Mouse (Mus musculus) CH12.LX (cell line): ENCODE measurements around the gene Grid1. TPM values are rescaled to one million over a fixed set of nuclear protein-coding genes. Genes with fewer than 3 reads are reported as not detected.
A peak's percentile ranks its signal among the peaks of the same experiment; 100 is the strongest.

Experiments used
- DNase-seq: peaks from one replicate; pipeline ENCODE4 v3.0.0-alpha.2; 2013; ENCODE audit errors: extremely low read depth
- H3K27ac ChIP-seq: 2 replicates; pipeline ENCODE4 v1.5.1; 2012; ENCODE audit warnings: low read depth, mild to moderate bottlenecking, control low read depth, moderate library complexity; ENCODE audit not compliant: insufficient read depth
- H3K27me3 ChIP-seq: replicated peaks from 2 replicates; pipeline ENCODE3; 2012; ENCODE audit warnings: inconsistent platforms
- H3K36me3 ChIP-seq, 2 experiments: replicated peaks in 1 of 2; 2 replicates each; pipeline versions ENCODE3 to v1.6.1; 2012; ENCODE audit warnings: inconsistent platforms in 1 of 2, low read length in 1 of 2, mild to moderate bottlenecking in 1 of 2, mixed read lengths in 1 of 2, moderate library complexity in 1 of 2; ENCODE audit not compliant: control insufficient read depth in 1 of 2, insufficient read depth in 1 of 2
- H3K4me1 ChIP-seq, 2 experiments: 2 replicates each; pipeline ENCODE4 v1.6.1; 2012; ENCODE audit warnings: inconsistent platforms in 1 of 2, moderate library complexity in 1 of 2; ENCODE audit not compliant: insufficient read depth in 2 of 2, control insufficient read depth in 1 of 2
- H3K4me2 ChIP-seq: 2 replicates; pipeline ENCODE4 v1.6.1; 2012; ENCODE audit warnings: low read depth, mild to moderate bottlenecking, control low read depth; ENCODE audit not compliant: poor library complexity, insufficient read depth, severe bottlenecking
- H3K4me3 ChIP-seq, 3 experiments: fragments of 150-350 bp in 1 of 3; sonication (generic) in 1 of 3; replicated peaks in 1 of 3; 2 replicates each; pipeline versions ENCODE3 to v1.5.1; 2011 to 2012; ENCODE audit warnings: low read depth in 2 of 3, low read length in 2 of 3, mild to moderate bottlenecking in 2 of 3, moderate library complexity in 2 of 3, control low read depth in 1 of 3, improper control_type of control experiment in 1 of 3, inconsistent platforms in 1 of 3, mixed read lengths in 1 of 3; ENCODE audit not compliant: poor library complexity in 1 of 3
- H3K79me2 ChIP-seq: replicated peaks from 2 replicates; pipeline ENCODE4 v1.6.1; 2012; ENCODE audit warnings: mild to moderate bottlenecking, moderate library complexity; ENCODE audit not compliant: control insufficient read depth, poor library complexity, insufficient read depth, severe bottlenecking; ENCODE audit errors: extremely low read depth
- H3K9ac ChIP-seq: 2 replicates; pipeline ENCODE4 v1.6.1; 2012; ENCODE audit warnings: low read depth, mild to moderate bottlenecking, control low read depth, moderate library complexity; ENCODE audit not compliant: insufficient read depth
- H3K9me3 ChIP-seq: replicated peaks from 2 replicates; pipeline ENCODE3; 2012; ENCODE audit warnings: low read length, inconsistent platforms, mixed read lengths
- BHLHE40 ChIP-seq: IDR thresholded peaks from 2 replicates; pipeline ENCODE4 v1.6.1; 2011; ENCODE audit warnings: mild to moderate bottlenecking, low read depth, low read length, improper control_type of control experiment
- CHD1 ChIP-seq: IDR thresholded peaks from 2 replicates; pipeline ENCODE4 v1.6.1; 2012; ENCODE audit warnings: low read depth, low read length, improper control_type of control experiment, inconsistent platforms
- CHD2 ChIP-seq: IDR thresholded peaks from 2 replicates; pipeline ENCODE4 v1.6.1; 2011; ENCODE audit warnings: low read length, improper control_type of control experiment
- CTCF ChIP-seq, 2 experiments: IDR thresholded peaks in 1 of 2; conservative IDR thresholded peaks in 1 of 2; 2 replicates each; pipeline ENCODE4 v1.5.1; 2011 to 2012; ENCODE audit warnings: low read depth in 2 of 2, low read length in 2 of 2, improper control_type of control experiment in 1 of 2, inconsistent platforms in 1 of 2, mild to moderate bottlenecking in 1 of 2, moderate library complexity in 1 of 2
- E2F4 ChIP-seq: IDR thresholded peaks from 2 replicates; pipeline ENCODE4 v1.6.1; 2011; ENCODE audit warnings: low read depth, low read length, improper control_type of control experiment; ENCODE audit not compliant: insufficient replicate concordance
- HCFC1 ChIP-seq: IDR thresholded peaks from 2 replicates; pipeline ENCODE4 v1.6.1; 2012; ENCODE audit warnings: low read depth, mild to moderate bottlenecking, inconsistent platforms, low read length, improper control_type of control experiment
- IRF4 ChIP-seq: IDR thresholded peaks from 2 replicates; pipeline ENCODE4 v1.6.1; 2014; ENCODE audit warnings: low read depth, mild to moderate bottlenecking, inconsistent platforms, low read length, improper control_type of control experiment
- JUND ChIP-seq: conservative IDR thresholded peaks from 2 replicates; pipeline ENCODE4 v1.6.1; 2011; ENCODE audit warnings: low read depth, low read length, improper control_type of control experiment
- KAT2A ChIP-seq: IDR thresholded peaks from 2 replicates; pipeline ENCODE4 v1.6.1; 2012; ENCODE audit warnings: low read length, improper control_type of control experiment, inconsistent platforms; ENCODE audit not compliant: insufficient replicate concordance
- MAX ChIP-seq: IDR thresholded peaks from 2 replicates; pipeline ENCODE4 v1.6.1; 2011; ENCODE audit warnings: low read length, improper control_type of control experiment
- MEF2A ChIP-seq: IDR thresholded peaks from 2 replicates; pipeline ENCODE4 v1.6.1; 2014; ENCODE audit warnings: low read depth, mild to moderate bottlenecking, inconsistent platforms, low read length, improper control_type of control experiment, borderline replicate concordance
- MXI1 ChIP-seq: IDR thresholded peaks from 2 replicates; pipeline ENCODE4 v1.6.1; 2011; ENCODE audit warnings: mild to moderate bottlenecking, low read depth, low read length, improper control_type of control experiment
- MYC ChIP-seq: IDR thresholded peaks from 2 replicates; pipeline ENCODE4 v1.6.1; 2011; ENCODE audit warnings: low read depth, mild to moderate bottlenecking, improper control_type of control experiment, low read length
- NELFE ChIP-seq: IDR thresholded peaks from 2 replicates; pipeline ENCODE4 v1.6.1; 2011; ENCODE audit warnings: low read depth, low read length, improper control_type of control experiment
- NRF1 ChIP-seq: IDR thresholded peaks from 2 replicates; pipeline ENCODE4 v1.6.1; 2014; ENCODE audit warnings: low read depth, mild to moderate bottlenecking, inconsistent platforms, low read length, improper control_type of control experiment, moderate library complexity
- PAX5 ChIP-seq: IDR thresholded peaks from 2 replicates; pipeline ENCODE4 v1.6.1; 2012; ENCODE audit warnings: low read length, inconsistent platforms, mixed read lengths
- POLR2A ChIP-seq: IDR thresholded peaks from 2 replicates; pipeline ENCODE4 v1.6.1; 2011; ENCODE audit warnings: low read depth, mild to moderate bottlenecking, improper control_type of control experiment, low read length
- RAD21 ChIP-seq: IDR thresholded peaks from 2 replicates; pipeline ENCODE4 v1.6.1; 2011; ENCODE audit warnings: low read depth, mild to moderate bottlenecking, low read length, improper control_type of control experiment, moderate library complexity
- SIN3A ChIP-seq: IDR thresholded peaks from 2 replicates; pipeline ENCODE4 v1.6.1; 2012; ENCODE audit warnings: low read length, improper control_type of control experiment, inconsistent platforms
- SMC3 ChIP-seq: IDR thresholded peaks from 2 replicates; pipeline ENCODE4 v1.6.1; 2011; ENCODE audit warnings: low read depth, low read length, improper control_type of control experiment
- TCF12 ChIP-seq: IDR thresholded peaks from 2 replicates; pipeline ENCODE4 v1.6.1; 2014; ENCODE audit warnings: low read depth, mild to moderate bottlenecking, inconsistent platforms, low read length, improper control_type of control experiment
- UBTF ChIP-seq: IDR thresholded peaks from 2 replicates; pipeline ENCODE4 v1.6.1; 2012; ENCODE audit warnings: low read depth, mild to moderate bottlenecking, inconsistent platforms, low read length, improper control_type of control experiment, moderate library complexity
- USF1 ChIP-seq: IDR thresholded peaks from 2 replicates; pipeline ENCODE4 v1.6.1; 2014; ENCODE audit warnings: low read depth, mild to moderate bottlenecking, inconsistent platforms, low read length, improper control_type of control experiment
- ZC3H11A ChIP-seq: IDR thresholded peaks from 2 replicates; pipeline ENCODE4 v1.6.1; 2012; ENCODE audit warnings: low read depth, mild to moderate bottlenecking, inconsistent platforms, low read length, improper control_type of control experiment
- ZKSCAN1 ChIP-seq: IDR thresholded peaks from 2 replicates; pipeline ENCODE4 v1.6.1; 2012; ENCODE audit warnings: low read depth, inconsistent platforms, low read length, improper control_type of control experiment, borderline replicate concordance
- ZNF384 ChIP-seq: IDR thresholded peaks from 2 replicates; pipeline ENCODE4 v1.6.1; 2012; ENCODE audit warnings: low read depth, low read length, improper control_type of control experiment, inconsistent platforms
- dilution Hi-C: fragments of 300-500 bp; cut with MboI; formaldehyde crosslinking; loops from 2 replicates; pipeline ENCODE4 v1.14.3; 2020; ENCODE audit warnings: low sequenced_read_pairs; ENCODE audit not compliant: extremely low pct_unique_long_range_greater_than_20kb, extremely low pct_ligation_motif_present
- in situ Hi-C: fragments of 300-500 bp; cut with MboI; formaldehyde crosslinking; loops from 3 replicates; pipeline ENCODE4 v1.14.3; 2019; ENCODE audit warnings: low sequenced_read_pairs, low pct_ligation_motif_present, low pct_unique_long_range_greater_than_20kb, mixed read lengths
- polyA plus RNA-seq: library from polyadenylated mRNA; unstranded; fragments of >175 nt; gene quantifications from 2 replicates; pipeline ENCODE4 v1.2.1, GENCODE M21; 2012; ENCODE audit warnings: low read depth; ENCODE audit not compliant: insufficient read length
- total RNA-seq, 2 experiments: library from RNA; depleted of rRNA; stranded (reverse); fragments of 300-350 nt in 1 of 2; fragments of >200 nt in 1 of 2; gene quantifications; 2 replicates each; pipeline ENCODE4 v1.2.3; 2012 to 2014

Gene Grid1
- total and polyA plus RNA-seq, 3 experiments = not detected

DNA sequence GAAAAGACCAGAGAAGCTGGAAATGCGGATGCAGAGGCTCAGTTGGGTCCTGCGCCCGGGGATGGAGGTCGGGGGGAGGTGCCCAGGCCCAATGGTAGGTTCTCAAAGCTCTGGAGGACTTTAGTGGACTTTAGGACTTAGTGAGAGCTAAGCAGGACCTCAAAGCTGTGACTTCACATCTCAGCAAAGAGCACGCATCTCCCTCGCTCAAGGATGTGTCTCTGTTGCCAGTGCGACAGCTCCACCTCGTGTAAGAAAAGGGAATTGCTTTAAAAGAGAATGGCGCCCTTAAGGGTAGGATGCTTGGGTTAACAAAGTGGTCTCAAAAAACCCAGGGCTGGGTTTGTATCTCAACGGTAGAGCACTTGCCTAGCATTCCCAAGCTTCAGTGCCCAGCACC is 42.1 kb upstream of the Grid1 start:
- no peaks in the 10 kb centered on the region for H3K79me2 ChIP-seq
- dilution Hi-C loops = no loop called here
- H3K27me3 ChIP-seq = peaks cover 2% of the 10 kb centered on the region
- H3K4me2 ChIP-seq = no peak overlapping the region
- no peak overlapping the region for H3K9ac ChIP-seq
- H3K36me3 ChIP-seq = no peaks in the 10 kb centered on the region
- peak; percentile 75 for DNase-seq
- H3K9me3 ChIP-seq = peaks cover 9% of the 10 kb centered on the region
- no peak overlapping the region for H3K27ac ChIP-seq
- in situ Hi-C loops = no loop called here
- no peak overlapping the region for H3K4me3 ChIP-seq
- TF ChIP-seq HCFC1 = no peak
- TF ChIP-seq MEF2A = 0 out of 2 replicates have a peak, but pooled peaks have one; percentile 10
- TF ChIP-seq NELFE = peak; percentile 36; the same call in 1 of the 2 replicates
- TF ChIP-seq UBTF = no peak
- TF ChIP-seq USF1 = no peak
- TF ChIP-seq PAX5 = no peak
- peak; percentile 89 to 97 for TF ChIP-seq CTCF (conservative IDR thresholded peaks at IDR 0.05 in 1 of 2, IDR thresholded peaks at IDR 0.05 in 1 of 2; ENCODE audit: low read depth in 2 of 2, low read length in 2 of 2)
- peak; percentile 95 for TF ChIP-seq SMC3
- 0 out of 2 replicates have a peak, but pooled peaks have one; percentile 64 for TF ChIP-seq MYC
- TF ChIP-seq MAX = peak; percentile 78
- no peak for TF ChIP-seq CHD1
- peak; percentile 29; the same call in 1 of the 2 replicates for TF ChIP-seq NRF1
- TF ChIP-seq BHLHE40 = 0 out of 2 replicates have a peak, but pooled peaks have one; percentile 5
- no peak for TF ChIP-seq ZKSCAN1
- 0 out of 2 replicates have a peak, but pooled peaks have one; percentile 15 for TF ChIP-seq TCF12
- TF ChIP-seq RAD21 = peak; percentile 98
- peak; percentile 71 for TF ChIP-seq ZC3H11A
- TF ChIP-seq E2F4 = no peak
- TF ChIP-seq SIN3A = no peak
- H3K4me1 ChIP-seq = peaks cover 2 to 14% of the 10 kb centered on the region in 2 experiments; a peak in 2 of 4 replicates

DNA sequence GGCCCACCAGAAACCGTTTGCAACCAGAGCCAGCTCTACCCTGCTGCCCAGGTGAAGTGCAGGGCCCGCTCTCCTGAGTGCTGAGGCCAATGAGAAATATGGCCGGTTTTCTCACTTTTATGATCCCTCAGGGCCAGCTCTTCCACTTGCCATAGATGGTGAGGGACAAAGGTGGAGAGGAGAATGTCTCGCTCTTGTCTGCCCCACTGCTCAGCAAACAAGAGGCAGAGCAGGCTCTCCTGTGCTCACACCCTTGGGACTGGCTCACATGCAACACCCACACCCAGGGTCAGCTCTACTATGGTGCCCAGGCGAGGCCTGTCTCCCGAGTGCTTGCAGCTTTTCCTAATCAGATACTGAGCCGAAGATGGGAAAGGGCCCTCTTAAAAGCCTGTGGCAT is 41.1 kb upstream of the Grid1 start:
- Histone ChIP-seq H3K4me3 (no peak overlapping the region), H3K4me2 (no peak overlapping the region), H3K27ac (no peak overlapping the region), H3K4me1 (peaks cover 2 to 14% of the 10 kb centered on the region in 2 experiments; a peak in 2 of 4 replicates), H3K27me3 (peaks cover 2% of the 10 kb centered on the region), H3K36me3 (no peaks in the 10 kb centered on the region), H3K79me2 (no peaks in the 10 kb centered on the region), H3K9ac (no peak overlapping the region), H3K9me3 (peaks cover 9% of the 10 kb centered on the region)
- in situ Hi-C loops = no loop called here
- no peak for DNase-seq
- no peak for TF ChIP-seq RAD21
- no peak for TF ChIP-seq JUND
- no peak for TF ChIP-seq KAT2A
- no peak for TF ChIP-seq ZNF384
- TF ChIP-seq NELFE = no peak
- TF ChIP-seq BHLHE40 = no peak
- TF ChIP-seq TCF12 = no peak
- no peak for TF ChIP-seq E2F4
- no peak for TF ChIP-seq POLR2A
- TF ChIP-seq CHD2 = no peak
- no peak for TF ChIP-seq IRF4
- no peak for TF ChIP-seq UBTF
- TF ChIP-seq PAX5 = no peak
- no peak for TF ChIP-seq ZC3H11A
- no peak for TF ChIP-seq MXI1
- no peak for TF ChIP-seq SIN3A
- dilution Hi-C loops = no loop called here
